ENCODE assay signal across 12 mouse cellular contexts in genomic region chr2:141870930-141871329, GRCm38 (mm10).
"Had no signal": no experiment of that assay in that cellular context is flagged by ENCODE, and none has a peak within 500 bp of the region (broad histone marks: within the 10 kb centered on the region; RNA-seq: fewer than 3 reads in every experiment).

No protein-coding gene starts in this region.

- H3K4me2 ChIP-seq: limb, embryonic 12.5 days; liver, embryonic 13.5 days; midbrain, embryonic 13.5 days had no signal

- H3K27ac ChIP-seq: kidney, postnatal 0 days; limb, embryonic 12.5 days; liver, embryonic 13.5 days; midbrain, embryonic 13.5 days had no signal

- H3K4me1 ChIP-seq: limb, embryonic 12.5 days; liver, embryonic 13.5 days; midbrain, embryonic 13.5 days had no signal

- DNase-seq: kidney, adult 8-10 months; kidney, postnatal 36 days; liver; liver, embryonic 13.5 days; liver, postnatal 0 days; lung, postnatal 36 days; right cerebral cortex, postnatal 25 days; thymus, postnatal 36 days had no signal

- H3K9me3 ChIP-seq: limb, embryonic 12.5 days; liver, embryonic 13.5 days; midbrain, embryonic 13.5 days had no signal

- H3K9ac ChIP-seq: limb, embryonic 12.5 days; liver, embryonic 13.5 days; liver, postnatal 0 days; midbrain, embryonic 13.5 days had no signal

- ATAC-seq: liver, postnatal 0 days; lung, postnatal 0 days; midbrain, embryonic 13.5 days had no signal

- H3K36me3 ChIP-seq: limb, embryonic 12.5 days; liver, embryonic 13.5 days; midbrain, embryonic 13.5 days had no signal

- H3K4me3 ChIP-seq: limb, embryonic 12.5 days; liver, embryonic 13.5 days; midbrain, embryonic 13.5 days had no signal

- H3K27me3 ChIP-seq: limb, embryonic 12.5 days; liver, embryonic 13.5 days; midbrain, embryonic 13.5 days had no signal
